Mouse (Mus musculus): ENCODE results near the gene Mapkbp1.

GRCm38 (mm10) chr2:120044101-120044603 lies 71.7 kb downstream of the Mapkbp1 start:
- TF ChIP-seq POLR2A (IDR thresholded peaks at IDR 0.05; ENCODE audit: low read depth, low read length) = no peak
- TF ChIP-seq CTCF (IDR thresholded peaks at IDR 0.05; ENCODE audit: extremely low read depth, insufficient read depth, insufficient read length, insufficient replicate concordance) = no peak

Measured in spleen, adult 2 months (tissue).